Mouse (Mus musculus): ENCODE data around the gene Ogg1. TPM values are rescaled to one million over a fixed set of nuclear protein-coding genes. Genes with fewer than 3 reads are reported as not detected.

Gene Ogg1
- total RNA-seq, 2 experiments from 2014 or later = 3.9 to 5.2 TPM

- Histone ChIP-seq H3K27ac (no peak overlapping the region), H3K4me3 (no peak overlapping the region)
- no peak for DNase-seq
- intact Hi-C loops (cut with DNase I) = no loop called here
- no peak for TF ChIP-seq CTCF (IDR thresholded peaks at IDR 0.05)
These were observed 7.4 kb downstream of the Ogg1 start for GRCm38 (mm10) chr6:113334216-113334615.

- TF ChIP-seq CTCF (IDR thresholded peaks at IDR 0.05) = no peak
- DNase-seq = no peak
- intact Hi-C loops (cut with DNase I) = no loop called here
- Histone ChIP-seq H3K27ac (0 out of 2 replicates have a peak overlapping the region, but pooled peaks have one; percentile 8), H3K4me3 (no peak overlapping the region)
These were observed 10.3 kb downstream of the Ogg1 start for GRCm38 (mm10) chr6:113336852-113337620.

GRCm38 (mm10) chr6:113341574-113341973 is 14.8 kb downstream of the Ogg1 start:
- DNase-seq = no peak
- Histone ChIP-seq H3K27ac (peak overlapping the region; percentile 38; the same call in 1 of the 2 replicates), H3K4me3 (peak overlapping the region; percentile 30)
- TF ChIP-seq CTCF (IDR thresholded peaks at IDR 0.05) = no peak
- intact Hi-C loops (cut with DNase I) = no loop called here

- TF ChIP-seq CTCF (IDR thresholded peaks at IDR 0.05) = no peak
- peak overlapping the region; percentile 97 for H3K4me3 ChIP-seq
- intact Hi-C loops (cut with DNase I) = loop anchor here (2.0 kb wide), 1 partner anchor 35 kb away; the partner anchor contains the start of gene Tada3
- DNase-seq = no peak
- H3K27ac ChIP-seq = peak overlapping the region; percentile 93
These were observed 15.5 kb downstream of the Ogg1 start for GRCm38 (mm10) chr6:113342297-113342696.

- TF ChIP-seq CTCF (IDR thresholded peaks at IDR 0.05) = no peak
- Histone ChIP-seq H3K27ac (peak within 1 kb of the TSS; percentile 93), H3K4me3 (peak within 1 kb of the TSS; percentile 97)
- DNase-seq = peak; percentile 93
- intact Hi-C loops (cut with DNase I) = loop anchor here (2.0 kb wide), 1 partner anchor 33 kb away; the partner anchor contains the start of gene Tada3
These were observed 16.7 kb downstream of the Ogg1 start, which contains the start of gene Camk1 for GRCm38 (mm10) chr6:113343177-113344092. Gene Camk1 (minus strand): TSS chr6:113343984.

GRCm38 (mm10) chr6:113344321-113344720 is 17.5 kb downstream of the Ogg1 start:
- peak overlapping the region; percentile 93 for H3K27ac ChIP-seq
- TF ChIP-seq CTCF (IDR thresholded peaks at IDR 0.05) = no peak
- intact Hi-C loops (cut with DNase I) = no loop called here
- H3K4me3 ChIP-seq = peak overlapping the region; percentile 97
- DNase-seq = peak; percentile 91

- no peak for DNase-seq
- TF ChIP-seq CTCF (IDR thresholded peaks at IDR 0.05) = no peak
- intact Hi-C loops (cut with DNase I) = no loop called here
- no peak overlapping the region for H3K27ac ChIP-seq
- H3K4me3 ChIP-seq = no peak overlapping the region
These were observed 20.1 kb downstream of the Ogg1 start for GRCm38 (mm10) chr6:113346897-113347296.

GRCm38 (mm10) chr6:113350538-113350937 is 23.8 kb downstream of the Ogg1 start:
- TF ChIP-seq CTCF (IDR thresholded peaks at IDR 0.05) = no peak

GRCm38 (mm10) chr6:113351161-113351560 is 24.4 kb downstream of the Ogg1 start:
- H3K4me3 ChIP-seq = no peak overlapping the region
- DNase-seq = no peak
- intact Hi-C loops (cut with DNase I) = no loop called here
- H3K27ac ChIP-seq = no peak overlapping the region
- TF ChIP-seq CTCF (IDR thresholded peaks at IDR 0.05) = no peak

More at GRCm38 (mm10) chr6:113350538-113350937, 23.8 kb downstream of the Ogg1 start:
- H3K4me3 ChIP-seq = no peak overlapping the region
- intact Hi-C loops (cut with DNase I) = no loop called here
- DNase-seq = no peak
- H3K27ac ChIP-seq = no peak overlapping the region

GRCm38 (mm10) chr6:113351653-113352052 is 24.9 kb downstream of the Ogg1 start:
- no peak for DNase-seq
- intact Hi-C loops (cut with DNase I) = no loop called here
- no peak for TF ChIP-seq CTCF (IDR thresholded peaks at IDR 0.05)

GRCm38 (mm10) chr6:113352820-113353219 is 26.0 kb downstream of the Ogg1 start:
- no peak for TF ChIP-seq CTCF (IDR thresholded peaks at IDR 0.05)
- no peak for DNase-seq
- Histone ChIP-seq H3K27ac (no peak overlapping the region), H3K4me3 (no peak overlapping the region)
- intact Hi-C loops (cut with DNase I) = no loop called here

More at GRCm38 (mm10) chr6:113351653-113352052, 24.9 kb downstream of the Ogg1 start:
- Histone ChIP-seq H3K27ac (no peak overlapping the region), H3K4me3 (no peak overlapping the region)

- intact Hi-C loops (cut with DNase I) = no loop called here
- no peak for DNase-seq
- Histone ChIP-seq H3K27ac (no peak overlapping the region), H3K4me3 (no peak overlapping the region)
- no peak for TF ChIP-seq CTCF (IDR thresholded peaks at IDR 0.05)
These were observed 26.9 kb downstream of the Ogg1 start for GRCm38 (mm10) chr6:113353696-113354095.

- no peak overlapping the region for H3K27ac ChIP-seq
- TF ChIP-seq CTCF (IDR thresholded peaks at IDR 0.05) = no peak
- no peak overlapping the region for H3K4me3 ChIP-seq
- DNase-seq = no peak
- intact Hi-C loops (cut with DNase I) = no loop called here
These were observed 34.7 kb downstream of the Ogg1 start for GRCm38 (mm10) chr6:113361476-113361875.
